17 mouse cellular contexts compared by ENCODE assay signal in genomic region chr3:84135933-84136332, GRCm38 (mm10). TPM values are rescaled to one million over a fixed set of nuclear protein-coding genes. Genes with fewer than 3 reads are reported as not detected.
A peak's percentile ranks its signal among the peaks of the same experiment; 100 is the strongest.
DNase-seq lines count a peak whose midpoint lies in the region; ATAC-seq and TF ChIP-seq lines count a peak whose summit lies in the region.
"Had no signal": no experiment of that assay in that cellular context is flagged by ENCODE, and none has a peak within 500 bp of the region (broad histone marks: within the 10 kb centered on the region; RNA-seq: fewer than 3 reads in every experiment).

No protein-coding gene starts in this region.

- intact Hi-C loops in heart, postnatal 36 days (cut with DNase I): no loop called here

- no peak for ATAC-seq in heart, embryonic 16.5 days (replicated peaks; ENCODE audit: extremely low read depth, insufficient read depth, low FRiP score)
- ATAC-seq in stomach, embryonic 15.5 days (ENCODE audit: insufficient read depth, low FRiP score, low read depth): no peak
- ATAC-seq in stomach, postnatal 0 days (ENCODE audit: low FRiP score, low TSS enrichment): no peak
- 0 out of 2 replicates have a peak, but pooled peaks have one; percentile 1 for ATAC-seq in liver, embryonic 11.5 days (replicated peaks; ENCODE audit: low FRiP score)
- ATAC-seq: forebrain, embryonic 14.5 days had no signal

- H3K9ac ChIP-seq in heart, embryonic 16.5 days (ENCODE audit: low read length): no peak overlapping the region
- H3K9ac ChIP-seq in stomach, embryonic 15.5 days: no peak overlapping the region
- H3K9ac ChIP-seq in stomach, postnatal 0 days (ENCODE audit: low read length): no peak overlapping the region
- H3K9ac ChIP-seq in liver, embryonic 11.5 days (ENCODE audit: low read depth, low read length): no peak overlapping the region

- no peak overlapping the region for H3K27ac ChIP-seq in heart, embryonic 16.5 days (ENCODE audit: low read length)
- no peak overlapping the region for H3K27ac ChIP-seq in stomach, embryonic 15.5 days
- H3K27ac ChIP-seq in stomach, postnatal 0 days (replicated peaks): no peak overlapping the region
- no peak overlapping the region; the same call in 1 of the 2 replicates for H3K27ac ChIP-seq in liver, embryonic 11.5 days (ENCODE audit: low read depth, low read length)
- H3K27ac ChIP-seq: kidney, postnatal 0 days had no signal

- H3K27me3 ChIP-seq in heart, embryonic 16.5 days (ENCODE audit: control insufficient read depth, insufficient read depth, low read length): no peaks in the 10 kb centered on the region
- no peaks in the 10 kb centered on the region for H3K27me3 ChIP-seq in stomach, embryonic 15.5 days (replicated peaks)
- H3K27me3 ChIP-seq in stomach, postnatal 0 days (ENCODE audit: control insufficient read depth, insufficient read depth, low read length): no peaks in the 10 kb centered on the region
- H3K27me3 ChIP-seq in liver, embryonic 11.5 days (replicated peaks; ENCODE audit: control insufficient read depth, insufficient read depth, low read length): no peaks in the 10 kb centered on the region

- peaks cover 2% of the 10 kb centered on the region; the same call in 1 of the 2 replicates for H3K4me1 ChIP-seq in heart, embryonic 16.5 days (ENCODE audit: control insufficient read depth, insufficient read depth, low read length)
- no peaks in the 10 kb centered on the region for H3K4me1 ChIP-seq in stomach, embryonic 15.5 days
- no peaks in the 10 kb centered on the region for H3K4me1 ChIP-seq in stomach, postnatal 0 days (replicated peaks; ENCODE audit: control insufficient read depth, insufficient read depth)
- H3K4me1 ChIP-seq in liver, embryonic 11.5 days (replicated peaks; ENCODE audit: control insufficient read depth, insufficient read depth, low read length): peaks cover 5% of the 10 kb centered on the region

- TF ChIP-seq EP300 in stomach, postnatal 0 days (optimal IDR thresholded peaks at IDR 0.05): no peak

- H3K9me3 ChIP-seq in heart, embryonic 16.5 days (replicated peaks; ENCODE audit: control insufficient read depth, low read length): no peaks in the 10 kb centered on the region
- H3K9me3 ChIP-seq in stomach, embryonic 15.5 days: no peaks in the 10 kb centered on the region
- no peaks in the 10 kb centered on the region for H3K9me3 ChIP-seq in stomach, postnatal 0 days (ENCODE audit: control insufficient read depth, low read length)
- H3K9me3 ChIP-seq in liver, embryonic 11.5 days (ENCODE audit: control insufficient read depth, low read length): no peaks in the 10 kb centered on the region

- H3K4me3 ChIP-seq in heart, embryonic 16.5 days (ENCODE audit: low read length): no peak overlapping the region
- H3K4me3 ChIP-seq in stomach, embryonic 15.5 days (replicated peaks): no peak overlapping the region
- H3K4me3 ChIP-seq in stomach, postnatal 0 days (ENCODE audit: low read depth, low read length): no peak overlapping the region
- peak overlapping the region; percentile 18; the same call in 1 of the 2 replicates for H3K4me3 ChIP-seq in liver, embryonic 11.5 days (ENCODE audit: low read depth, low read length)

- DNase-seq in heart, postnatal 36 days: no peak
- no peak for DNase-seq in stomach, postnatal 0 days (ENCODE audit: low spot score)
- no peak for DNase-seq in liver, embryonic 11.5 days (ENCODE audit: low spot score)
- DNase-seq in spleen, postnatal 10 days (ENCODE audit: low spot score in 2 of 2): no peak
- DNase-seq in urinary bladder, postnatal 36 days (ENCODE audit: low spot score in 2 of 2): no peak
- DNase-seq: cerebellum, adult 11 months; cerebellum, postnatal 36 days; layer of hippocampus, adult 9-11 months; left cerebral cortex, postnatal 4 days had no signal

- TF ChIP-seq CTCF in stomach, postnatal 0 days (IDR thresholded peaks at IDR 0.05; ENCODE audit: low read depth): no peak

- H3K36me3 ChIP-seq in heart, embryonic 16.5 days (ENCODE audit: control insufficient read depth, insufficient read depth): no peaks in the 10 kb centered on the region
- no peaks in the 10 kb centered on the region for H3K36me3 ChIP-seq in stomach, embryonic 15.5 days
- no peaks in the 10 kb centered on the region for H3K36me3 ChIP-seq in stomach, postnatal 0 days (ENCODE audit: control insufficient read depth, insufficient read depth, low read length)
- H3K36me3 ChIP-seq in liver, embryonic 11.5 days (ENCODE audit: control insufficient read depth, insufficient read depth, low read length): no peaks in the 10 kb centered on the region

- 52% methylated on average over 6 of the region's 6 CpGs for WGBS in heart, embryonic 16.5 days
- WGBS in stomach, embryonic 15.5 days: 61% methylated on average over 6 of the region's 6 CpGs
- WGBS in stomach, postnatal 0 days: 64% methylated on average over 6 of the region's 6 CpGs
- WGBS in liver, embryonic 11.5 days: 70% methylated on average over 6 of the region's 6 CpGs

- H3K4me2 ChIP-seq in heart, embryonic 16.5 days (ENCODE audit: low read depth, low read length): peak overlapping the region; percentile 13; the same call in 1 of the 2 replicates
- H3K4me2 ChIP-seq in stomach, embryonic 15.5 days: 0 out of 2 replicates have a peak overlapping the region, but pooled peaks have one; percentile 22
- H3K4me2 ChIP-seq in stomach, postnatal 0 days (replicated peaks; ENCODE audit: low read depth): no peak overlapping the region
- H3K4me2 ChIP-seq in liver, embryonic 11.5 days: peak overlapping the region; percentile 54

RNA-seq across cellular contexts. Expression of gene Mnd1, which starts 19.7 kb away (rescaled TPM):
- polyA plus RNA-seq in heart, embryonic 16.5 days (2015; fragmentation: Nextera tagmentation; extraction: Ambion mirVana): 8.5 and 10.6 TPM in 2 replicates
- 1 to 10 TPM; 2.9 to 3.1 TPM for total RNA-seq in heart, postnatal 36 days (2021)
- 12.7 and 15.1 TPM in 2 replicates for polyA plus RNA-seq in stomach, embryonic 15.5 days (2015; fragmentation: Nextera tagmentation; extraction: Ambion mirVana)
- 9.7 and 10.7 TPM in 2 replicates for polyA plus RNA-seq in stomach, postnatal 0 days (2015; fragmentation: Nextera tagmentation; extraction: Ambion mirVana)
- polyA plus RNA-seq in liver, embryonic 11.5 days (2014; fragmentation: Nextera tagmentation; extraction: Ambion mirVana): 13.2 and 14.2 TPM in 2 replicates

RNA-seq across cellular contexts. Expression of gene Gm6525, which starts 38.0 kb away (rescaled TPM):
- polyA plus RNA-seq in heart, embryonic 16.5 days (2015; fragmentation: Nextera tagmentation; extraction: Ambion mirVana): 0.24 and 0.32 TPM in 2 replicates
- not detected for total RNA-seq in heart, postnatal 36 days (2021)
- polyA plus RNA-seq in stomach, embryonic 15.5 days (2015; fragmentation: Nextera tagmentation; extraction: Ambion mirVana): 0.81 and 1.2 TPM in 2 replicates
- 0.75 and 0.88 TPM in 2 replicates for polyA plus RNA-seq in stomach, postnatal 0 days (2015; fragmentation: Nextera tagmentation; extraction: Ambion mirVana)
- 0.27 and 0.48 TPM in 2 replicates for polyA plus RNA-seq in liver, embryonic 11.5 days (2014; fragmentation: Nextera tagmentation; extraction: Ambion mirVana)
- total RNA-seq: adrenal gland, postnatal 4 days; gastrocnemius, adult 8-10 months; hematopoietic stem cell, adult 5-6 weeks; left cerebral cortex, postnatal 4 days had no signal
- polyA plus RNA-seq: thymus, postnatal 0 days had no signal
